Mouse (Mus musculus) adipocyte (in vitro differentiated cells): ENCODE results near the gene Gm10570.

Experiments used
- DNase-seq: peaks from one replicate; pipeline ENCODE4 v3.0.0-alpha.2; 2016; ENCODE audit warnings: low spot score

The Gm10570 gene

DNA sequence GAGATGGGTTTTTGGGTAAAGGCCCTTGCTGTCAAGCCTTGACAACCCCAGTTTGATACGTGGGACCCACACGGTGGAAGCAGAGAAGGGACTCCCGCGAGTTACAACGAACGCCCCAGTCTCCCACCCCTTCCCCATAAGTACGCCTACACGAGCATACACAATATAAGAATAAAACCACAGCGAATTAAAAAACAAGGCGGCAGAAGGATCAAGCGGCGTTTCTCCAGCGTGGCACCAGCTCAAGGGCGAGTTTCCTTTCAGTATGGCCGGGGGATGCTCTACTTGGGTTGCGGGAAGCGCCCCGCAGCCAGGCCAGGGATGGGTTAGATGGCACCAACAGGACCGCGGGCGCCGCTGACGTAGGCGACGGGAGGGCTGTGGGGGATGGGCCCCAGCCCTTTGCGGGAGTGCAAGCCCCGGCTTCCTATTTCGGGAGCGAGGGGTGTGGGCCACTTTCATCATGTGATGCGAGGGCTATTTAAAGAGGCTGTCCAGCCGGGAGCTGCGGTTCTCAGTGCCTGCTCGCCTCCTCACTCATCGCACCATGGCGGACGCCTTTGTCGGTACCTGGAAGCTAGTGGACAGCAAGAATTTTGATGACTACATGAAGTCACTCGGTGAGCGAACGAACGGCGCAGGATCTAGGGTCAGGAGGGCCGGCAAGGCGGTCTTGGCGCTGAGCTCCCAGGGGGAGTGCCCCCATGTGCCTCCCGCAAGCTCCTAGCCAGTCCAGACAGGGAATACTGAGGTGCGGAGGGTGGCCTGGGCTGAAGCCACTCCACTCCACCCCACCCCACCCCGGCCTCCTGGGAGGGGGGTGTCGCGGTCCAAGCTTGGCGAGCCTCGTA is at the start of gene Gm10570, which contains the start of gene Fabp3:
TSS of gene Gm10570 (minus strand) at position 444 of the 851 bp plus-strand sequence.
TSS of gene Fabp3 (plus strand) at position 365 of the 851 bp plus-strand sequence.
- no peak for DNase-seq

DNA sequence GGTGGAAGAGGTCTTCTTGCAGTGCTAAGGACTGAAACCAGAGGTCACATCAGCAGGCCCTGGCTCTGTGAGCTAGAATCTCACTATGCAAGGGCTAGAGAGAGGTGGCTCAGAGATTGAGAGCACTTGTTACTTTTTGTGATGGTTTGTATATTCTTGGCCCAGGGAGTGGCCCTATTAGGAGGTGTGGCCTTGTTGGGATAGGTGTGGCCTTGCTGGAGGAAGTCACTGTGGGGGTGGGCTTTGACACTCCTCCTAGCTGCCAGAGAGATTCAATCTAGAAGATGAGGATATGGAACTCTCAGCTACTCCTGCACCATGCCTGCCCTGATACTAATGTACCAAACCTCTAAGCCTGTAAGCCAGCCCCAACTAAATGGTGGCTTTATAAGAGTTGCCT is 49.5 kb upstream of the Gm10570 start:
- DNase-seq, result no peak

DNA sequence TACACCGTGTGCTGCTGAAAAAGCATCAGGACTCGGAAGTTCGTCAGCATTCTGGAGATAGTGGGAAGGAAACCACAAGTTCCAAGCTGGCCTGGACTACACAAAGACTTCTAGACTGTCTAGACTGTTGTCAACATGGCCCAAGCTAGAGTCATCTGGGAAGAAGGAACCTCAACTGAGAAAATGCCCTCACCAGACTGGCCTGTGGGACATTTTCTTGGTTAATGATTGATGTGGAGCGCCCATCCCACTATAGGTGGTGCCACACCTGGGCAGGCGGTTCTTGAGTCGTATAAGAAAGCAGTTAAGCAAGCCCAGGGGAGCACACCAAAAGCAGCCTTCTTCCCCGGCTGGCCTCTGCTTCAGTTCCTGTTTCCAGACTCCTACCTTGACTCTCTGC is 44.1 kb upstream of the Gm10570 start:
- no peak for DNase-seq

DNA sequence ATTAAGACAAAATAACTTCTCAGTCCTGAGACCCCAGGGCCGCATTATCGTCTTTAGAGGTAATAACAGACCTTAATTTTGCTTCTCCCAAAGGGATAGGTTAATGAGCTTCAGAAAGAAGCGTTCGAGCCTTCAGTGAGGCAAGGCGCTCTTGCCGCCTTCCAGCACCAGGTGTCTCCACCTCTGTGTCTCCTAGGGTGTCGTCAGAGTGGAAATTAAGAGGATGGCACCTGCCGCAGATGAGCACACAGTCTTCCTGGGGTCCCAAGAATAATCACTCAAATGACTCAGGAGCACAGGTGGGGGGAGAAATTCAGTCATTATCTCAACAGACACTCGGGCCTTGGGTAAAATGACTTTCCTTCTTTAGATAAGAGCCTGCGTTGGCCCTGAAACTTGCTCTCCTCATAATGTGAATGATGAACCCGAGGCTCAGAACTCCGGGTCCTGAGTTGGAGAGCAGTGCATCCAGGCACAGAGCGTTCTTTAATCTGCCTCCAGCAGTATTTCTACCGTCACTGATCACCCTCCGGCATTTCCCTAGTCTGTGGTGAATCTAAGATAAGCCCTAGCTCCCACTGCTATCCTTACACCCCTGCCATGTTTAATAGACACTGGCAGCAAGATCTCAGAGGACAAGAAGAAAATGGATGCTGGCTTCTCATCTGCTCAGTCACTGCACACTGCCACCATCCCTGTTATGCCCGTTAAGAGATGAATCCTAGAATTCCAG is 42.4 kb upstream of the Gm10570 start:
- DNase-seq, result no peak

DNA sequence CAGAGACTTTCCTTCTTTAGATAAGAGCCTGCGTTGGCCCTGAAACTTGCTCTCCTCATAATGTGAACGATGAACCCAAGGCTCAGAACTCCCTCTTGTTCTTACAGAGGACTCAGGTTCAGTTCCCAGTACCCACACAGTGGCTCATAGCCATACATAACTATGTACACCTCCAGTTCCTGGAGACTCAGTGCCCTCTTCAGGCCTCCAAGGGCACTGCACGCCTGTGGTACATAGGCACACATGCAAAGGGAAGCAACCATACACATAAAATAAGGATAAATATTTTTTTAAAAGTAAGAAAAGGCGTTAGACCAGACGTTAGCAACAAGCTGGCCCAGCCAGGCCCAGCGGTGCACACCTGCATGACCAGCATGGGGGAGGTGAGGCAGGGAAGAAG is 41.2 kb upstream of the Gm10570 start:
- no peak for DNase-seq

DNA sequence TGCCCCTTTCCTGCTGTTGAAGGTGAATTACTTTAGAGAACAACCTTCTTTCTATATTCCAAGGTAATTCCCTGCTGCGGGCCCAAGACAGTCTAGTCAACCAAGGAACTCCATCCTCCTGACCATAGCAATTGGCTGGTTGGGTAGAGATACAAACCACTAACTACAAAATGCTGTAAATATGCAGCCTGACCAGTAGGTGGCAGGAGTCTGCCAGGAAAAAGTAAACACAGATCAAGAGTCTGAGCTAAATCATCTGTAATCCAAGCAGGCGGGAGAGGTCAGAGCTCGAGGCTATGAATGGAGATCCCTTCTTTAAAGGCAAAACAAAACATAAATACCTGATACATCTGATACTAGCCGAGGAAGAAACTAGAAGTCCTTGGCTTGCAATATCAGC is 33.2 kb upstream of the Gm10570 start:
- peak; percentile 76 for DNase-seq

DNA sequence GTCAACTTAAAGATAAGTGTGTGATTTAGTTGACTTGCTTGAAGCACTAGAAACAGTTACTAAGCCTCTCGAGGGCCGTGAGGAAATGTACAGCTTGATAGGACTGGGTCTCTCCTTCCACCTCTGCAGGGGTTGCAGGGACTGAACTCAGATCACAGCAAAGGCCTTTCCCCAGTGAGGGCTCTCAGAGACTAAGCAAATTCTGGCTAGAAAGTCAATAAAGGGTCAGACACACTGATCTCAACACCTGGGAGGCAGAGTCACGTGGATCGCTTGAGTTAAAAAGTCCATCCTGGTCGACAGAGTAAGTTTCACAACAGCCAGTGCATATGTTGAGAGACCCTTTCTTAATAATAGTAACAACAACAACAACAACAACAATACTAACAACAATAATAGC is 27.4 kb upstream of the Gm10570 start:
- DNase-seq, result no peak

DNA sequence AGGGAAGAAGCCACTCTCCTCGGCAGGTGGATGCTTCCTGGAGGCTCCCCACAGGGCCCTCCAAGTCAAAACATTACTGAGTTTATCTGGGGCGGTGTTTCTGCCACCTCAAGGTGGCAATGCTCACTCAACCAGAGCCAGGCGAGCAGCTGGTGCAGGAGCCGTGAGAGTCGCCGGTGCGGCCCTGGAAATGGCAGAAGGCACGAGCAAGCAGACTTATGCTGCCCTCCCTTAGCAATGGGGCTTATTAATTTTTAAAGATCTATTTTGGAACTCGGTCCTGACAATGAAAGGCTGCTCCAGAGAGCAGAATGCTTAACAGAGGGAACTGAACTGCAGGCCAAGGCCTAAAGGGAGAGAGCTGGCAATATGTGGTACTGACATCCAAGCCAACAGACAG is 18.9 kb upstream of the Gm10570 start:
- DNase-seq, result no peak

DNA sequence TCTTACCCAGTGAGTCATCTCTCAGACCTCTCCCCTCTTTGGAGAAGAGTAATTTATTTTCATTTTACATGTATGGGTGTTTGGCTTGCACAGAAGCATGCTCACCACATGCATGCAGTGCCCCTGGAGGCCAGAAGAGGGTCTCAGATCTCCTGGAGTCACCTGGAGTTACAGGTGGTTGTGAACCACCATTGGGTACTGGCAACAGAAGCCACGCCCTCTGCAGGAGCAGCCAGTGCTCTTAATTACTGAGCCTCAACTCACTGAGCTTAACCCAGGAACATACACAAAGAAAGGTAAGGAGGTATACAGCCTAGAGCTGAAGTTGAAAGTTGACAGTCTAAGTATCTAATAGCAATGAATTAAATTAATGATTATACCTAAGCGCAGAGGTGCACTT is 17.0 kb upstream of the Gm10570 start:
- no peak for DNase-seq

DNA sequence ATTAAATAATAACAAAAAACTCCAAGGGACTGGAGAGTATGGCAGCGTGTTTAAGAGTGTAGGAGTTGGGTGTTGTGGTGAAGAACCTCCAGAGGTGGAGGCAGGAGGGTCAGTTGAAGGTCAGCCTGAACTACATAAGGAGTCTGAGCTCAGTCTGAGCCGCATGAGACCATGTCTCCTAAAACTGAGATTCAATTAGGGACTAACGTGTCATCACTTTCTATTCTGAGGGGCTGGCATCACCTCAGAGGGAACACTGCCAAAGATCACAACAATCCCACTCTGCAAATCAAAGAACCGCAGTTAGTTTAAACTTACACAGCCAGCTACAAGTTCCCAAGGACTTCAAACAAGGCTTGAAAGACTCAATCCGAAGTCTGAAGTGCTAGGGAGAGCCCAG is 15.1 kb upstream of the Gm10570 start:
- DNase-seq, result no peak

DNA sequence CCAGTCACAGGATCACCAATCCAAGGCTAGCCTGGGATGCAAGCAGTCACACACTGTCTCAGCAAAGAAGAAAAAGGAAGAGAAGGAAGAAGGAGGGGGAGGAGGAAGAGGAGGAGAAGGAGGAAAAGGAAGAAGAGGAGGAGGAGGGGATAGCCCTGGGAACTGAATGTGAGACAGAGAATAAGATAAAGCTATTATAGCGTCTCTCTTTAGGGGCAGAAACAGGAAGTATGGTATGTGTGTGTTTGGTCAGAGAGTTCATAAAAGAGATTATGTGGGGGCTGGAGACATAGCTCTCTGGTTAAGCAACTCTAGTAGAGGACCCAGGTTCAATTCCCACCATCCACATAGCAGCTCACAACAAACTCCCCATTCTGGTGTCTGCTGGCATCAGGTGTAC is 14.7 kb upstream of the Gm10570 start:
- DNase-seq, result no peak

DNA sequence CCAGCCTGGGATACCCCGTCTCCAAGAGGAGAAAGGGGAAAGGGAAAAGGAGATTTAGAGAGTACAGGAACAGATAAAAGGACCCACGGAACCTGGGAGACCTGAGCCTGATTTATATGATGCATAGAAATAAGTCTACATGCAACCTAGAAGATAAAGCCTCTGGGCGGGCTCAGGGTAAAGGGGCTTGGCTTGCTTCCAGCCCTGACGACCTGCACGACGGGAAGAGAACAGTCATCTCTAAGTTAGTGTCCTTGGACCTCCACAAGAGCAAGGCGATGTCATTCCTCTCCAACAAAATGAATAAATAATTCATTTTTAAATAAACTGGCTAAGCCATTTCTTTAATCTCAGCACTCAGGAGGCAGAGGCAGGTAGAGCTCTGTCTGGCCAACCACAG is 14.1 kb upstream of the Gm10570 start:
- DNase-seq, result no peak

DNA sequence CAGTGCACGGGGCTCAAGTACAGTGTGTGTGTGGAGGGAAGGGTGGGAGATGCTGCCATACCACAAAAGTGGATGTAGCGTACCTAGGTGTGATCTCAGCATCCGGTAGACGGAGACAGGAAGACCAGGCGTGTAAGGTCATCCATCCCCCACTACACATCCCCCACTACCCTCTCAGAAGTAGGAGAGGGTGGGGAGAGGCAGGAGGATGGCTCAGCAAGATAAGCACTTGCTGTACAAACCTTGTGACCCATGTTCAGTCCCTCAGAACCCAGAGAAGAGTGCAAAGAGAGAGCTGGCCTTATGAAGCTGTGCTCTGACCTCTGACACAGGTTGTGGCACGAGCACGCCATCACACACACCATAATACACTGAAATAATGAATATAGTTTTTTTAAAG is 13.2 kb upstream of the Gm10570 start:
- no peak for DNase-seq

DNA sequence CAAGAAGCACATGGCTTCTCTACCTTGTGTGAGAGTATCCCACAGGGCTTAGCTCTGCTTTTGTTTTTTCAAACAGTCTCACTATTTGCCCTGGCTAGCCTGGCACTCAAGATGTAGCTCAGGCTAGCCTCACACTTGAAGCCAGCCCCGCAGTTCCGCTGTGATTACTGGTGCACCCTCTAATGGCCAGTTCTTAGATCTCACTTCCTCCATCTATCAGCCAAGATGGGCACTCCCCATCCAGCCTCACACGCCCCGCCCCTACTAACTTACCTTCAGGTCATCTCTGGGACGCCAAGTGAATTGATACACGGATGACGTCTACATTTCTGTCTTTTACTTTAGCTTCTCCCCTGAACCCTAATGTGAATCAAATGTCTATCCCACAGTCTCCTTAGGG is 11.1 kb upstream of the Gm10570 start:
- no peak for DNase-seq

DNA sequence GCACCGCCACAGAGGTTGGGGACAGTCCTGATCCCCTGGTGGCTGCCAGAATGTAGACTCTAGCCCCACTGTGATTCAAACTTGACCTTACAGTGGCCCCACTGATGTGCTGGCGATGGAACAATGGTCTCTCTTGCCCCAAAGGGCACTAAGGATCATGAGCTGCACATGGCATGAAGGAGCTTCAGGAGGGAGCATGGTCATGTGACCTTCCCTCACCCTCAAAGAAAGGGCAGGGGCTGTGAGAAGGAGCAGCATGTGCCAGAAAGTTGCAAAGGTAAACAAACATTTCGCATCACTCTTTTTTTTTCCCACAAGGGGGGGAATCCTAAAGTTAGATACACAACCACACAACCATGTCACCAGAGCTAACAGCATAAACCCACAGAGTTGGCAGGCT is 9.6 kb upstream of the Gm10570 start:
- no peak for DNase-seq

DNA sequence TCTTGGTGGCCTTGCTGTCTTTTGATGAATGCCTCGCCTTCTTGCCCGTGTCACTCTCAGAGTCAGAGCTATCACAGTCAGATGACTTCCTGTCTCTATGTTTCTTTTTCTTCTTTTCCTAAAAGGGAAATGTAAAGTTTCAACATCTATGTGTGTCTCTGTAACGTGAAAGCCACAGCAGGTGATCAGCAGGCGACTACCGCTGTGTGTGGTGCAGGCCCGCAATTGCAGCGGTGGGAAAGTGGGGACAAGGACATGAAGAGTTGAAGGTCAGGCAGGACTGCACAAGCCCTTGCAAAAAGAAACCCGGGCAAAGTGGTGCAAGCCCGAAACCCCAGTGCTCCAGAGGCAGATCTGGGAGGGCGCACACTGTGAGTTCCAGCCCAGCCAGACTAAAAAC is 8.2 kb upstream of the Gm10570 start:
- no peak for DNase-seq

DNA sequence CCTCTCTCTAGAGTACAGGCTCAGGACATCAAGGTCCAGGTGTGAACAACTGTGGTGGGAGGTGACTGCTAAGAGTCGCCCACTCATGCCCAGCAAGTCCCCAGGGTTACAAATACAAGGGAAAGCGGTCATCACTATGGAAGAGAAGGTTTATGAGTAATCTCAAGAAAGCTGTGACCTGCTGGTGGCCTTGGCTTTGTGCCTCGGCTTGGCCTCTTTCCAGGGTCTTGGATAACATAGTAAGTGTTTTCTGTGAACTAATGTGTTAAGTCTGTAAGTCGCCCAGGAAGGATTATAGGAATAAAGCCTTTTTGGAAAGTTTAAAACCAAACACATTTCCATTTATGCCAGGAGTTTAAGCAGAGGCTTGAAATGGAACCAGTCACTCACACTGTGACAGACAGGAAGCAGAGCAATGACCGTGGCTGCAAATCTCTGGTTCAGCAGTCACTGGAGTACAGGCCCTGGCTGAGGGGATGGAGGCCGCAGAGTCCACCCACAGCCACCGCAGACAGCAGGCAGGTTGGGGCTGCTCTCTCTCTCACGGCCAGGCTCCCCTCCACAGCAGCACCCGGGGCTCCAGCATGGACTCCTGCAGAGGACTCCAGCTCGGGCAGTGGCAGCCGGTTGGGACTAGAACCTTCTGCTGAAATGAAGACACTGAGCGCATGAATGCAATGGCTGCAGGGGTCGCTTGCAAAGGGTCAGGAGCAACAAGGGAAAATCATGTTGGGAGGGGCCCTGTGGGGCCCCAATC is 7.5 kb upstream of the Gm10570 start:
- peak; percentile 62 for DNase-seq

DNA sequence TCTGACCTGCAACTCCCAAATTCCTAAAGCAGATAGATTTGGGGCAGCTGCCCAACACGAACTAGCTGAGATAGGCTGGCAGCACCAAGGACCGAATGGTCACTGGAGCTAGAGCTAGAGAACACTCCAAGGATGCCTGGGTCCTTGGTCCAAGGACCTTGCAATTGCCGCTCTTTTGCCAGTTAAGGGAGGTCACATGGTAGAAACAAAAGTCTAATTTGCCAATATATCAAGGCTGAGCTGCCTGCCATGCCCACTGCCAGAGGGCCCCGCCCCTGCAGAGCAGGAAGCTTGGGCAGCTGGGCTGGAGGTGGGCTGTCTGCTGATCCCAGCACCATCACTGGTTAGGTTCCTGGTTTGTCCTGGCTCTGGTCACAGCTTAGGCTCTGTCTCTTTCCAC is 5.1 kb upstream of the Gm10570 start:
- no peak for DNase-seq

DNA sequence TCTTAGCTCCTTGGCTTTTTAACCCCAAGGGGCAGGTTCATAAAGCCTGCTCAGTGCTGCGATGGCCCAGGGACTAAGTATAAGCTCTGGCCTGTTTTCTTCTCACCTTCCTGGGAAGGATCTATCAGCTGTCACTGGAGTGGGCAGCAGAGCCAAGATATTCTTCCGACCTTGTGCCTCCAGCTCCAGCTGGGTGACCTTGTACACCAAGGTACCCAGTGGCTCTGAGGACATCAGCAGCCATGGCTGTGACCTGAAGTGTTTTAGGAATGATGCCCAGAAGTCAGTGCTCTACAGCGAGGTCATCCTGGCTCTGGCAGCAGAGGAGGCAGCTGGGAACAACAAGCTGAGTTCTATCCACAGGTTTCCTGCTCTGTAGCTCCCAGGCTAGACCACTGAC is 4.1 kb upstream of the Gm10570 start:
- no peak for DNase-seq

DNA sequence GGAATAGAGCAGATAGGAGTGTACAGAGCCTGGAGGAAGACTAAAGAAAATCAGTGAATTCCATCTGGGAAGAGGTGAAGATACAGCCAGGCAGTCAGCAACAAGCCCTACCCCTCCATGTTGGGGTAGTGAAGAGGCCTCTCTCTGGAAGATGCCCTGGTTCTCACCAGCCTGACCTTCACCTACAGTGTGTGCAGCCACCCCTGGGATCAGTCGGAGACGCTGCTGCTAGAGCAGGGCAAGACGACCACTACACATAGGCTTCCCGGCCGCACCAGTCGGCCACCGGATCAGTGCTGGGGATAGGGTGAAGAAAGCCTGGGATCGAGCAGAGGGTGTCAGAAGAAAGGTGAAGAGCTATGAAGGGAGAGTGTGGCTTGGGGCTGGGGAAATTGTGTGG is 780 bp upstream of the Gm10570 start:
- no peak for DNase-seq

DNA sequence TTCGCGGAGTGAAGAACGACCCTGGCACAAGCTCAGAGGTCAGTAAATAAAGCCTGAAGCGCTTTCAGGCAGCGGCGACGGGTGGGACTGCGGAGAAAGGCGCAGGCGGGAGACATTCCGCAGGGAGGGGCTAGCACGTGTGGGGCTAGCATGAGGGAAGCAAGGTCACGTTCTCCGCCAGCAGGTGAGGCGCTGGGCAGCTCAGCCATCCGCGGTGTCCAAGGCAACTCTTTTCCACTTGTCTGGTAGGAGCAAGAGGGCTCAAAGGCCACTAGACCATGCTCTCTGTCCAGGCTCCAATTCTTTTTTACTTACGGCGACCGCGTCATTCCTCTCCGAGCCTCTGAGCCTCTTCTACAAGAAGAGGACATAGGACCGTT is 633 bp downstream of the Gm10570 start:
- DNase-seq, result no peak

DNA sequence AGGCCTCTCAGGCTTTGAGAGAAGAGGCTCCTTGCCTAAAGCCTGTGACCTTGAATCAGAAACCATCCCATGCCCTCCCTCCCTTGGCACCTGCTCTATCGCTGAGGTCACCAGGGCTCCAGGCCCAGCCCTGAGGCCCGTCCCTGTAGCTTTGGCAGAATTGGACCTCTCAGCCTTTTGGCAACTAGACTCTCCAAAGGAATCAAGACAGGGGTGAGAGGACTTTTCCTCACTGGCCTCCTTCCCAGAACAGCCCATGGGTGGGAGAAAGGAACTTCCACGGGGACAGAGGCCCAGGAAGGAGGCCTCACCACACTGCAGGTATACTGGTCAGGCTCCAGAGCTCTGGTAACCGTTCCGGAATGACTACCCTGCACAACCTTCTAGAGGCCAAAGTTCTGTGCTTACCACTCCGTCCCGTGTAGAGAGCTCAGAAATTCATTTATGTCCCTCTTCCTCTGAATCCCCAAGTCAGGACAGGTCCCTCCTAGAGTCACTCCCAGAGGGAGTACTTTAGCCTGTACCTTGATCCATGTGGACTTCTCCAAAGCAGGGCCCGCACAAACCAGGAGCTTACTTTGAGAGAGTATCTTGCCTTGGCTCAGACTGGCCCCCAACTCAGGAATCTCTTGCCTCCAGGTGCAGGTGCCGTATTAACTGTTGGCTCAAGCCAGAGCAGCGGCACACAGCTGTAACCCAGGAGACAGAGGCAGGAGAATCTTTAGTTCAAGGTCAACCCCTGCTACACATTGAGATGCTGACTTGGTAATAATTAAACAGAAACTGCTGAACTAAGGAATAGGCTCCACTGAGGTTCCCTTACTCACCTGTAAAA is 1.5 kb downstream of the Gm10570 start:
- DNase-seq, result peak; percentile 76
